Mouse (Mus musculus) MEL (cell line): ENCODE measurements at regions not wholly inside any gene's neighbourhood (a gene's known extent, or its start where the extent isn't known, plus 50 kb on each side); places are given as distances from the start of the nearest gene placed in this dataset.

Experiments
- DNase-seq: peaks from one replicate; pipeline ENCODE4 v3.0.0; 2011; ENCODE audit warnings: low read depth, low spot score
- H3K27ac ChIP-seq: 2 replicates; pipeline ENCODE4 v1.5.1; 2012; ENCODE audit warnings: low read depth, mild to moderate bottlenecking, control low read depth, low read length, moderate library complexity; ENCODE audit not compliant: control insufficient read depth
- H3K27me3 ChIP-seq, 2 experiments: fragments of 150-350 bp in 1 of 2; sonication (generic) in 1 of 2; 2 replicates each; pipeline ENCODE4 v1.6.1; 2012; ENCODE audit warnings: low read length in 2 of 2, mild to moderate bottlenecking in 2 of 2, improper control_type of control experiment in 1 of 2, moderate library complexity in 1 of 2; ENCODE audit not compliant: insufficient read depth in 2 of 2, control insufficient read depth in 1 of 2
- H3K36me3 ChIP-seq, 2 experiments: 2 replicates each; pipeline ENCODE4 v1.6.1; 2012 to 2014; ENCODE audit warnings: low read length in 2 of 2, improper control_type of control experiment in 1 of 2, inconsistent platforms in 1 of 2, mild to moderate bottlenecking in 1 of 2; ENCODE audit not compliant: insufficient read depth in 2 of 2, control insufficient read depth in 1 of 2
- H3K4me1 ChIP-seq, 2 experiments: fragments of 150-350 bp in 1 of 2; sonication (generic) in 1 of 2; 2 replicates each; pipeline ENCODE4 v1.6.1; 2012; ENCODE audit warnings: low read length in 2 of 2, improper control_type of control experiment in 1 of 2, mild to moderate bottlenecking in 1 of 2; ENCODE audit not compliant: insufficient read depth in 2 of 2, control insufficient read depth in 1 of 2
- H3K4me3 ChIP-seq, 2 experiments: fragments of 150-350 bp in 1 of 2; sonication (generic) in 1 of 2; 2 replicates each; pipeline ENCODE4 v1.5.1; 2012; ENCODE audit warnings: low read depth in 2 of 2, low read length in 2 of 2, mild to moderate bottlenecking in 2 of 2, moderate library complexity in 2 of 2, control low read depth in 1 of 2, improper control_type of control experiment in 1 of 2; ENCODE audit not compliant: control insufficient read depth in 1 of 2, insufficient read depth in 1 of 2
- H3K79me2 ChIP-seq: 2 replicates; pipeline ENCODE4 v1.6.1; 2012; ENCODE audit warnings: mild to moderate bottlenecking, low read length, moderate library complexity; ENCODE audit not compliant: control insufficient read depth, poor library complexity, insufficient read depth
- H3K9ac ChIP-seq: 2 replicates; pipeline ENCODE4 v1.6.1; 2012; ENCODE audit warnings: low read depth, mild to moderate bottlenecking, control low read depth, low read length, moderate library complexity; ENCODE audit not compliant: control insufficient read depth, poor library complexity, severe bottlenecking
- H3K9me3 ChIP-seq: fragments of 150-350 bp; sonication (generic); replicated peaks from 2 replicates; pipeline ENCODE4 v1.6.1; 2012; ENCODE audit warnings: mild to moderate bottlenecking, low read length, improper control_type of control experiment, moderate library complexity; ENCODE audit not compliant: insufficient read depth
- CTCF ChIP-seq, 3 experiments: IDR thresholded peaks in 2 of 3; conservative IDR thresholded peaks in 1 of 3; 2 replicates each; pipeline ENCODE4 v1.5.1; 2011 to 2012; ENCODE audit warnings: low read length in 3 of 3, low read depth in 2 of 3, mild to moderate bottlenecking in 2 of 3, improper control_type of control experiment in 1 of 3, inconsistent platforms in 1 of 3, mixed read lengths in 1 of 3, moderate library complexity in 1 of 3; ENCODE audit not compliant: control insufficient read depth in 1 of 3, insufficient read depth in 1 of 3, poor library complexity in 1 of 3, severe bottlenecking in 1 of 3
- E2F4 ChIP-seq: IDR thresholded peaks from 2 replicates; pipeline ENCODE4 v1.6.1; 2011; ENCODE audit warnings: low read depth, low read length, improper control_type of control experiment, borderline replicate concordance
- GABPA ChIP-seq: IDR thresholded peaks from 2 replicates; pipeline ENCODE4 v1.6.1; 2012; ENCODE audit warnings: low read depth, mild to moderate bottlenecking, inconsistent platforms, low read length, improper control_type of control experiment, moderate library complexity
- GATA1 ChIP-seq: IDR thresholded peaks from 2 replicates; pipeline ENCODE4 v1.6.1; 2011; ENCODE audit warnings: low read depth, low read length, improper control_type of control experiment
- JUND ChIP-seq: IDR thresholded peaks from 2 replicates; pipeline ENCODE4 v1.6.1; 2011; ENCODE audit warnings: low read depth, mild to moderate bottlenecking, improper control_type of control experiment, low read length
- MEF2A ChIP-seq: IDR thresholded peaks from 2 replicates; pipeline ENCODE4 v1.6.1; 2014; ENCODE audit warnings: low read depth, mild to moderate bottlenecking, inconsistent platforms, low read length, improper control_type of control experiment; ENCODE audit not compliant: poor library complexity, insufficient replicate concordance, severe bottlenecking; ENCODE audit errors: extremely low read depth
- NRF1 ChIP-seq: IDR thresholded peaks from 2 replicates; pipeline ENCODE4 v1.6.1; 2014; ENCODE audit warnings: low read depth, mild to moderate bottlenecking, inconsistent platforms, low read length, improper control_type of control experiment, moderate library complexity; ENCODE audit not compliant: poor library complexity, insufficient read depth, severe bottlenecking
- POLR2AphosphoS2 ChIP-seq: IDR thresholded peaks from 2 replicates; pipeline ENCODE4 v1.6.1; 2011; ENCODE audit warnings: low read length, improper control_type of control experiment
- RAD21 ChIP-seq: IDR thresholded peaks from 2 replicates; pipeline ENCODE4 v1.6.1; 2011; ENCODE audit warnings: mild to moderate bottlenecking, low read depth, low read length, improper control_type of control experiment
- SMC3 ChIP-seq: IDR thresholded peaks from 2 replicates; pipeline ENCODE4 v1.6.1; 2011; ENCODE audit warnings: low read depth, low read length, improper control_type of control experiment
- TAL1 ChIP-seq: IDR thresholded peaks from 2 replicates; pipeline ENCODE4 v1.6.1; 2012; ENCODE audit warnings: mild to moderate bottlenecking, inconsistent platforms, low read length, moderate library complexity, mixed read lengths
- UBTF ChIP-seq: IDR thresholded peaks from 2 replicates; pipeline ENCODE4 v1.6.1; 2012; ENCODE audit warnings: low read depth, mild to moderate bottlenecking, inconsistent platforms, low read length, improper control_type of control experiment, moderate library complexity, borderline replicate concordance; ENCODE audit not compliant: insufficient read depth
- USF2 ChIP-seq, 2 experiments: IDR thresholded peaks; 2 replicates each; pipeline ENCODE4 v1.6.1; 2011 to 2012; ENCODE audit warnings: improper control_type of control experiment in 2 of 2, low read length in 2 of 2, borderline replicate concordance in 1 of 2, inconsistent platforms in 1 of 2, low read depth in 1 of 2, mild to moderate bottlenecking in 1 of 2; ENCODE audit not compliant: insufficient read depth in 1 of 2
- ZC3H11A ChIP-seq: IDR thresholded peaks from 2 replicates; pipeline ENCODE4 v1.6.1; 2012; ENCODE audit warnings: low read depth, mild to moderate bottlenecking, inconsistent platforms, low read length, improper control_type of control experiment

DNA sequence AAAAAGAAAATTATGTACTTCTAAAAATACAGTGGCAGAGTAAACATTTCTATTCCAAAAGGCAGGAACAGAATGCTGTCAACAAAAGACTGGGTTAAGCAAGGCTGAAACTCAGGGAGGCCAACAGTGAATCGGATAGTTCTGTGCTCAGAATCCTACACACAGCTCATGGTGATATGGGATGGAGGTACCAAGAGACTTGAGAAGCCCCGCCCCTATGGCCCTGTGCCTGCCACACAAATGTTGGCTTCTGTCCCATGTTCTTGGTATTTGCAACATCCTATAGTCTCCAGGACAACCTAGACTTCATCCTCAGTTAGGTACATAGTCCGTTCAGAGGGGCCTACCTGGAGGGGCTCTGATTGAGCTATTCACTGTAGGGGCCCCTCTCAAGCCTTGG lies 92.2 kb upstream of the Galnt15 start:
- TF ChIP-seq POLR2AphosphoS2 (no peak), JUND (no peak), USF2 (IDR thresholded peaks at IDR 0.05; ENCODE audit: borderline replicate concordance in 1 of 2, insufficient read depth in 1 of 2, low read depth in 1 of 2, low read length in 2 of 2) (no peak), E2F4 (no peak)
- Histone ChIP-seq H3K4me1 (no peaks in the 10 kb centered on the region), H3K4me3 (no peak overlapping the region), H3K27ac (no peak overlapping the region), H3K9ac (no peak overlapping the region), H3K36me3 (no peaks in the 10 kb centered on the region), H3K9me3 (no peaks in the 10 kb centered on the region), H3K27me3 (peaks cover 0 to 4% of the 10 kb centered on the region in 2 experiments; a peak in 3 of 4 replicates), H3K79me2 (no peaks in the 10 kb centered on the region)
- DNase-seq: no peak

GRCm38 (mm10) chr14:31940900-31941299 lies 87.9 kb upstream of the Galnt15 start:
- Histone ChIP-seq H3K79me2 (no peaks in the 10 kb centered on the region), H3K4me1 (no peaks in the 10 kb centered on the region), H3K27ac (no peak overlapping the region), H3K36me3 (no peaks in the 10 kb centered on the region), H3K4me3 (no peak overlapping the region), H3K9ac (no peak overlapping the region), H3K27me3 (peaks cover 0 to 4% of the 10 kb centered on the region in 2 experiments; a peak in 3 of 4 replicates), H3K9me3 (no peaks in the 10 kb centered on the region)
- TF ChIP-seq E2F4 (no peak), UBTF (no peak), MEF2A (no peak), NRF1 (no peak), TAL1 (no peak), GATA1 (no peak)
- DNase-seq: no peak

GRCm38 (mm10) chr14:31942266-31942960 lies 86.4 kb upstream of the Galnt15 start:
- H3K79me2 ChIP-seq: no peaks in the 10 kb centered on the region
- TF ChIP-seq MEF2A: no peak
- peak; percentile 40 for TF ChIP-seq RAD21
- peak; percentile 45; the same call in 1 of the 2 replicates for TF ChIP-seq ZC3H11A
- no peak for TF ChIP-seq GABPA
- peak; percentile 32 to 55 (median 45); a peak in 5 of 6 replicates for TF ChIP-seq CTCF (IDR thresholded peaks at IDR 0.05 in 2 of 3, conservative IDR thresholded peaks at IDR 0.05 in 1 of 3; ENCODE audit: control insufficient read depth in 1 of 3, insufficient read depth in 1 of 3, low read depth in 2 of 3, low read length in 3 of 3, poor library complexity in 1 of 3, severe bottlenecking in 1 of 3)
- peak; percentile 68 for TF ChIP-seq SMC3
- H3K4me3 ChIP-seq: no peak overlapping the region
- no peaks in the 10 kb centered on the region for H3K36me3 ChIP-seq
- H3K27me3 ChIP-seq: no peaks in the 10 kb centered on the region; a peak in 1 of 4 replicates
- no peak overlapping the region for H3K27ac ChIP-seq
- DNase-seq: peak; percentile 23
- no peak overlapping the region for H3K9ac ChIP-seq
- H3K4me1 ChIP-seq: no peaks in the 10 kb centered on the region
- no peaks in the 10 kb centered on the region for H3K9me3 ChIP-seq
